Mouse (Mus musculus): ENCODE results near the gene Oosp3.

The Oosp3 gene

GRCm38 (mm10) chr19:11696755-11697154 lies at the start of gene Oosp3:
Oosp3 (plus strand) TSS chr19:11697055.
- no peak for DNase-seq (ENCODE audit: low read depth in 2 of 2, low spot score in 2 of 2)

- DNase-seq (ENCODE audit: low read depth in 2 of 2, low spot score in 2 of 2): no peak
These were observed 47.3 kb upstream of the Oosp3 start for GRCm38 (mm10) chr19:11649564-11649963.

GRCm38 (mm10) chr19:11659142-11659541 lies 37.7 kb upstream of the Oosp3 start:
- DNase-seq (ENCODE audit: low read depth in 2 of 2, low spot score in 2 of 2): no peak

DNA sequence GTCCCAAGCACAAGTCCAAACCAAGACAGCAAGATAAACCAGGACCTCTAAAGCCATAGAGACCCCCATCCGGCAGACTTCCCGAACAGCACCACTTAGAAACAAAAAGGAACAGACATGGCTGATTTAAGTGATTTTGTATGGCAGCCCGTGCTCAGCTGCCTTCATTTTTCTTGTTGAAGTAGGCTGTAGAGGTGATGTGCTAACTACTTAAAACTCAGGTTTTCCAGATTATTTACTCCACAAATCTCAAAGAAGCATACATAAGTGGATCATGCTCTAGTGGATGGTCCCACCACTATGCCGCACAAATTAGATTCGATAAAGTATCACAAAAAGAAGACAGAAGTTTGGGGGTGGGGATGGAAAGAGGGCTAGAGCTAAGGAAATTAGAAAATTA lies 36.4 kb upstream of the Oosp3 start, which contains the start of gene Oosp2:
Oosp2 (minus strand) TSS at position 101 of the 400 bp plus-strand sequence.
- no peak for DNase-seq (ENCODE audit: low read depth in 2 of 2, low spot score in 2 of 2)

DNA sequence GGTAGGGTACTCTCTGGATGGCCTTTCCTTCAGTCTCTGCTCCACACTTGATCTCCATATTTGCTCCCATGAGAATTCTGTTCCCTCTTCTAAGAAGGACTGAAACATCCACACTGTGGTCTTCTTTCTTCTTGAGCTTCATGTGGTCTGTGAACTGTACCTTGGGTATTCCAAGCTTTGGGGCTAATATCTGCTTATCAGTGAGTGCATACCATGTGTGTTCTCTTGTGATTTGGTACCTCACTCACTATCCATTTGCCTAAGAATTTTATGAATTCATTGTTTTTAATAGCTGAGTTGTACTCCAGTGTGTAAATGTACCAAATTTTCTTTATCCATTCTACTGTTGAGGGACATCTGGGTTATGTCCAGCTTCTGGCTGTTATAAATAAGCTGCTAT lies 35.3 kb upstream of the Oosp3 start:
- no peak for DNase-seq (ENCODE audit: low read depth in 2 of 2, low spot score in 2 of 2)

- DNase-seq (ENCODE audit: low read depth in 2 of 2, low spot score in 2 of 2): no peak
These were observed 6.0 kb upstream of the Oosp3 start, which contains the start of gene Oosp1 for GRCm38 (mm10) chr19:11690839-11691238. Oosp1 (minus strand) TSS chr19:11691150.

- DNase-seq (ENCODE audit: low read depth in 2 of 2, low spot score in 2 of 2): no peak
These were observed 5.4 kb upstream of the Oosp3 start for GRCm38 (mm10) chr19:11691454-11691853.

DNA sequence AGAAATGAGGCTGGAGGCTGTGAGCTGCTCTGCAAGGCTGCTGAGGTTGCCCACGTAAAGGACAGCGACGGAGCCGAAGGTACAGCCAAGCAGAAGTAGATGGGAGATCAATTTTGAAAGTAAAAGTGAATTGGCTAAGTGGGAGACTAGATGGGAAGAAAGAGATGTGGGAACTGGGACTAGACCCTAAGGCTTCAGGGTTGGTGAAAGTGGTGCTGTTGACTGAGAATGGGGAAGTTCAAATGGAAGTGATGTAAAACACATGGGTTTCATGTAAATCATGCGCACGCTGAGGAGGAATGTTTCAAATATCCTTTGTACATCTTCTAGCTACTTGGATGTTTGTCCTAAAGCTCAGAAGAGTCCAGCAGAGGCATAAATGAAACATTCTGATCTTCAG lies 1.5 kb downstream of the Oosp3 start:
- no peak for DNase-seq (ENCODE audit: low read depth in 2 of 2, low spot score in 2 of 2)

- DNase-seq (ENCODE audit: low read depth in 2 of 2, low spot score in 2 of 2): no peak
These were observed 15.6 kb downstream of the Oosp3 start for GRCm38 (mm10) chr19:11712451-11712850.

DNA sequence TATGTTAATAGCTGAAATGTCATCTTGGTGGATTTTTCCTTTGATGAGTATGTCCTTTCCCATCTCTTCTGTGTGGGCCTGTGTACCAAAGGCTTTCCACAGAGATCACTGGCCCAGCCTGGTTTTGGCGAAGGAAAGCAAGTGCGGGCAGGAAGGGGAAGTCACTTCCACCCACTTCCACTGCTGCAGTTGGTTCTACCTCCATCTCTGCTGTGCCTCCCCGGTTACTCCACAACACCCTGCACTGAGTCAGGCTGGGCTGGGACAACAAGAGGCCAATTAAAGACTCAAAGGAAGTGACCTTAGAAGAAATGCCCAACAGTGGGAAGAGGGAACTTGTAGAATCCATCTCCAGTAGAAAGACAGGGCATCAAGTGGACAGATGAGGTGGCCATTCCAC lies 23.2 kb downstream of the Oosp3 start:
- DNase-seq (ENCODE audit: low read depth in 2 of 2, low spot score in 2 of 2): no peak

DNA sequence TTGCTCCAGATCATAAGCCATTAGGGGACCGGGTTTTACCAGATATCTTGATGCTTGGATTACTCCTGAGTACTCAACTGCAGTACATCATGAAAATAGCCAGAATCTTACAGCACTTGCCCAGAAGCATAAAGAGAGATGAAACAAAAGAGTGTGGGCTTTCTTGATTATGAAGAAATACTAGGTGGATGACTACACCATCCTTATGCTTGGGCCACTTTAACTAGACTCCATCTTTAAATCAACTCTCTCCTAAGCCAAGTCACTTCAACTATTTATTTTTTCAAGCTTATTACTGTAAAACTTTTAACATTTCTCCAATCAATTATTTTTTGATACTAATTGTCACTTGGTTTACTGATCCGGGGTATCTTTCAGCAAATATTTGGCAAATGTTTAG lies 27.0 kb downstream of the Oosp3 start:
- no peak for DNase-seq (ENCODE audit: low read depth in 2 of 2, low spot score in 2 of 2)

DNA sequence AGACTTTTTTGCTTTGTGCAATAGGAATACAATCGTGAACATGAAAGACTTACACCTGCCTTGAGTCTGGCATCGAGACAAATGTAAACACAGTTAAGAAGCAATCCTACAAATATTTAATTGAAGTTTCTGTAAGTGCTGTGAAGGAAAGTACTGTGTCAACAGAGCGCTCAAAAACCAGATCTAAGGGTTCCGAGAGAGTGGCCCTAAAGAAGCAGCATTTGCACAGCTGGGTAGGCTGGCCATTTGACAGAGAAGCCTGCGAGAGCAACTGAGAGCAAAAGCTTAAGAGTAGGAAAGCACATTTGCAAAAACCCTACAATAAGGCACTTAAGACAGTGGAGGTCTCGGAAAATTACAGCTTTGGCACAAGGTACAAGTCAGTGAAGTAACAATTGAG lies 27.4 kb downstream of the Oosp3 start:
- no peak for DNase-seq (ENCODE audit: low read depth in 2 of 2, low spot score in 2 of 2)

GRCm38 (mm10) chr19:11725915-11726314 lies 29.1 kb downstream of the Oosp3 start:
- DNase-seq (ENCODE audit: low read depth in 2 of 2, low spot score in 2 of 2): no peak

GRCm38 (mm10) chr19:11727304-11727703 lies 30.4 kb downstream of the Oosp3 start:
- DNase-seq (ENCODE audit: low read depth in 2 of 2, low spot score in 2 of 2): no peak

DNA sequence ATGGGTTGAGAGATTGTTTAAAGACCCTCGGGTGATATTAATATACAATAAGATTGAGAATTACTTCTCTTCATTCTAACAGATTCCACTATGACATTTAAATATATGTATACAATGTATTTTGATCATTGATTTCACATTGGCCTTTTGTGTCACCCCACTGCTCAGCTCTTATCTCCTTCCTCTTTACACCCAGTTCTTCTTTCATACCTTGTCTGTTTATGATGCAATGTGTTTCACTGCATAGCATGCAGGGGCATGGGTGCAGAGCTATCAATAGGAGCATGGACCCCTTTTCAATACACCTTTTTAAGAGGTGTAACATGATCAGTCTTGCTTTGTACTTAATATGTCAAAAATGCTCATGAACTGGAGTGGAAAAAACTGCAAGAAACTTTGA lies 33.4 kb downstream of the Oosp3 start:
- DNase-seq (ENCODE audit: low read depth in 2 of 2, low spot score in 2 of 2): no peak

DNA sequence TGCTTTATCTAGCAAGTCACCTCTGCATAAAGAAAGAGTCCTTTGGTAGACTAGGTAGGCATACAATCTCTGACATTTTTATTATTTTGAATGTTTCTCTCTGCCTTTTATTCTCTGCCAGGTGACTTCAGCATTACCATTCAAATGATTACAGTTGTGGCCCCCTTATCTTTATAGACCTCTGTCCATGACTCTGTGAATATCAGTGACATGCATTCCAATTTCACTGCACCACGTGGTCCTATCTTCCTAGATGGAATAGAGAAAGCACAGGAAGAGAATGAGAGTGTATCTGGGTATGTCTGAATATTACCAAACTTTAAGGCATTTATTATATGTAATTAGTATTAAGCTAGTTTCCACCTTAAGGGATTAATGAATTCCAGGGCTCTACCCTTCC lies 39.6 kb downstream of the Oosp3 start:
- DNase-seq (ENCODE audit: low read depth in 2 of 2, low spot score in 2 of 2): no peak

DNA sequence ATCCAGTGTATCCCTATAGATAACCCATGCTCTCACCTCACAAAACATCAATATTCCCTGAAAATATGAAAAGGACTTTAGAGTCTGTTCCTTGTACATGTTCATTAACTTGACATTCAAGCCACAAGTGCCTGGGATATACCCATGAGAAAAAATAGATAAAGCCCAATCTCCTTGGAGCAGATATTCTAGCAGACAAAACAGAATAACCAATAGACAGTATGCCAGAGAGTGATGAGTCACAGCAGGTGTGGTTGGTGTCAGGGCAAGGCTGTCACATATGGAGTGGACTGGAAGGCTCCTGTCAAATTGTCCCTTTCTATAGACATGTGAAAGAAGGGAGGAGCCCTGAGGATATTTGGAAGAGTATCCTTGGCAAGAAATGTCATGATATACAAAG lies 48.8 kb downstream of the Oosp3 start:
- no peak for DNase-seq (ENCODE audit: low read depth in 2 of 2, low spot score in 2 of 2)

DNA sequence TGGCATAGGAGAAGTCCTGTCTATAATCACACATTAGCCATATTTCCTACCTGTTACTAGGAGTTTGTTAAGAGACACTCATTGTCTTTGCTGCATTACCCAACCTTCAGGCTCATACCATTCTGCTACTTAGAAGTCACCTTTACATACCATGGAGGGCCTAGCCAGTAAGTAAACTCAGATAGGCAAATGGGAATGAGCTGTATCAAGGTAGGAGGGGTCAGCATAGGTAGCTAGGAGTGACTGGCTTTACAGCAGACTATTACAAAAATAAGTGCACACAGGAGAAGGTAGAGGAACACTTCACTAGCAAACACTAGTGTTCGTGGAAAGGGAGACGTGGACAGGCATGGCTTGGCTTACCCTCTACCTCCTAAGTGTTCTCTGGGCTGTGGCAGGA lies 50.4 kb downstream of the Oosp3 start, which contains the start of gene Gif:
Gif (plus strand) TSS at position 257 of the 400 bp plus-strand sequence.
- no peak for DNase-seq (ENCODE audit: low read depth in 2 of 2, low spot score in 2 of 2)

Data from CD8-positive naive resting alpha-beta T cell, adult 2 months (primary cell).